Mouse (Mus musculus): ENCODE results near the gene Rnf128.
"Not testable (repeated sequence)": the region's sequence is repeated elsewhere in the genome, so short reads cannot be mapped to it uniquely, and the experiment has no call there.

Gene Rnf128

DNA sequence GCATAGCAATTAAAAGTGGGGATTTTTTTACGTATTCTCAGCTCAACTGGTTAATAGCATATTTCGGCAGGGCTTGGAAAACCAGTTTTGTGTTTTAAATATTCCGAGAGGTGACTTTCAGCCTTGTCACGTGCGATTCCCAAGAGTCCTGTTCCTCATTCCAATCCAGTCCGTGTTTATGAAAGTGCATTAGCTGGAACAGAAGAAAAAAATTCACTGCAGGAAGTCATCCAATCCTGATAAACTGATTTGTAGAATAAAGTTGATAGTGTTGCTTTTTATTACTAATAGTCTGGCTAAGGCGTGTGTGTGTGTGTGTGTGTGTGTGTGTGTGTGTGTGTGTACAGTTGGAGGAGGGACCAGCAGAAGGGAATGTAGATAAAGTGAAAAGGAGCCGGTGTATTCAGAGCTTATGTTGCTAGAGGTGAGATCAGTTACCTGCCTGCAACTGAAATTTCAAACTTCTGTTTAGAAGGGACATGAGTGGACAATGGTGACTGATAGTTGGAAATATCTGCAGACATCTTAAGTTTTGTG lies at the start of gene Rnf128:
TSS of gene Rnf128 (plus strand) at position 392 of the 537 bp plus-strand sequence.
- DNase-seq (ENCODE audit: low spot score in 2 of 2): no peak

DNA sequence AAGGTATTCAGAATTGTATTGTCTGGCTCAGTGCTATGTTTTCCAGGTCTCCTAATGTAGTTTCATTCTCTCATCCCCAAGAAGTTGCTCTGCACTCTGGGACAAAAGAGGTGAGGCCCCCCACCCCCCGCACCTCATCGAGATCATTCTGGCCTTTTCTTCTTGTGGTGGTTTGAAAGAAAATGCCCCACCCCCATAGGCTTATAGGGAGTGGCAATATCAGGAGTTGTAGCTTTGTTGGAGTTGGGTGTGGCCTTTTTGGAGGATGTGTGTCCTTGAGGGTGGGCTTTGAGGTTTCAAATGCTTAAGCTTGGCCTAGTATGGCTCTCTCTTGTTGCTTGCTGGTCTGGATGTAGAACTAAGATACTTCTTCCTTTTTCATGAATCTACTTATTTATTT lies 47.0 kb upstream of the Rnf128 start:
- no peak for DNase-seq (ENCODE audit: low spot score in 2 of 2)

DNA sequence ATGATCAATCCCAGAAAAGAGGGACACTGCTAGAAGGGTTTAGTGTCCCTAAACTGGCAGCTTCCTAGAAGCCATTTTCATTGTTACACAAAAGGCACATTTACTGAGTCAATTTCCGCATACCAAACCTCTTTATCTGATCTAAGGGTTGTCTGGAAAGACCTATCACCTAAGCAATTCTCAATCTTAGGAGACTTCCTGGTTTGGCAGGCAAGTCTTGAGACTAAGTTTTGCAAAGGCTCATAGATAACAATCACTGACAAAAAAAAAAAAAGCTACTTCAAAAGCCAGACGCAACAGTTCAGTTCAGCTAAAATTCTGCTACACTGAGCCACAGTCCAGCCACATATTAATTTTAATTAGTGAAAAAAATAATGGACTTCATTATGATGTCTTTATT lies 43.9 kb upstream of the Rnf128 start:
- no peak for DNase-seq (ENCODE audit: low spot score in 2 of 2)

DNA sequence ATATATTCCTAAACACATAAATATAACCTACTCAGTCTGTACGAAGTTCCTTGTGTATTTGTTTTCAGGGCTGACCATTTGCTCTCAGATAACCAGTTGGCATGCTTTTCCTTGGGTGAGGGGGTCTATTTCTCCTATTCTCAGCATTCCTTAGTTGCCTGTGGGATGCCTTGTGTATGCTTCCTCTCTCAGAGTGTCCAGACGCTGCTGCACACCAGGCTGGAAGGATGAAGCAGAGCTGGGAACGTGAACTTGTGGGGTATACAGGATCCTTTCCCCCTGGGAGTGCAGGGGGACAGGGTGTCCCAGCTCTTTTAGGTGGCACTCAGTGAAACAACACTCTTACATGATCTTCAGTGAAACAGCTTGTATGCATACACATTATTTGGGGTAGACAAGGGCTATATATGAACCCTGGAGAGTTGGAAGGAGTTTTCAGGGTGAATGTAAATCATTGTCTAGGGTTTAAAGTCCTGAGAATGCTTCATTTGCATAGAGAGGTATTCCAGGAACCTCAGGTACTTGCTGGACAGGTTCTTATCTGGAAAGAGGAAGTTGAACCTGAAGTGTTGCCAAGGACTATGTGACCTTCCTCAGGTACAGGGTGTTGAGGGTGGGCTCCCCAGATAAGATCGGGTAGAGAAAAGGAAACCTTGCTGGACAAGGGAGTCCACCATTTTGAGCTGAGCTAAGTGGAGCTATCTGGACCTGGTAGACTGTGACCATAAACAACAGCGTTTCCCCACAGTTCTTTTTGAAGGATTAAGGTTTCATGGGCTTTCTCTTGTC lies 38.6 kb upstream of the Rnf128 start:
- no peak for DNase-seq (ENCODE audit: low spot score in 2 of 2)

DNA sequence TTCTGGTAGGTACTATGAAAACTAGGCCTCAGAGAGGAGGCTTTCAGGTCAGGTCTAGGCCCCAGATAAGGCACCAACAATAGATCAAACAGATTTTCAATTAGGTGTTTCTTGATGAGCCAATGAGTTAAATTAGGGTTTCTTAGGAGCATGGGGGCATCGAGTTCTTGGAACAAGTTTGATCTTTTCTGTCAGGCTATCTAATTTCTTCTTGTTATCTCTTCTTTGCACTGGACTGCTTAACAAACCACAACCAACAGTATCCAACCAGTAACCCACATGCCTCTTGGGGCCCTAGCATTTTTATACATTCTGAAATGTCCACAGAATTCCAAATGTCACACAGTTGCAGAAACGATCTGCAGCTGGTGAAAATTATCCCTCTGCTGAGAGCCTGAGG lies 37.4 kb upstream of the Rnf128 start:
- no peak for DNase-seq (ENCODE audit: low spot score in 2 of 2)

DNA sequence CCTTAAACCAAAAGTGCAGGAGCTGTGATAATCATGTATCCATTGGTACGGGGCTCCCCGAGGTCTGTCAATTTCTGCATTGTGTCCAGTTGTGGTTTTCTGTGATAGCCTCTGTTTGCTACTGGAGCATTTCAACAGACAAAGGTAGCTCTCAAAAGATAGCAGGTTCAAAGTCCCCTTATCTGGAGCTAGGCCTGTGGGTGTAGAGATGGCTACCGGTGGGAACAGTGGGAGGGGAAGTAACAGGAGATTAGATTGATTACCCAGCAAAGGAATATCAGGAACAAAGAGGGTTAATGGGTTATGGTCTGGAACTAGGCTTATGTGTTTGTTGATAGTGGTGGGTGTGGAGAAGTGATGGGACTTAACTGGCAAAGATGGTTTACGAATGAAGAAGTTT lies 36.1 kb upstream of the Rnf128 start:
- no peak for DNase-seq (ENCODE audit: low spot score in 2 of 2)

DNA sequence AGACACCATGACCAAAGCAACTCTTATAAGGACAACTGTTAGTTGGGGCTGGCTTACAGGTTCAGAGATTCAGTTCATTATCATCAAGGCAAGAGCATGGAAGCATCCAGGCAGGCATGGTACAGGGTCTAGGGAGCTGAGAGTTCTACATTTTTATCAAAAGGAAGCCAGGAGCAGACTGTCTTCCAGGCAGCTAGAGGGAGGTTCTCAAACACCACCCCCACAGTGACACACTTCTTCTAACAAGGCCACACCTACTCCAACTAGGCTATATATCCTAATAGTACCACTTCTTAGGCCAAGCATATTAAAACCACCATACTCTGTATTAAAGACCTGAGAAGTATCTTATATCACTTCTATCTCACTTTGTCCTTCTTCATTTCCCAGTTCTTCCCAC lies 33.4 kb upstream of the Rnf128 start:
- DNase-seq (ENCODE audit: low spot score in 2 of 2): no peak

DNA sequence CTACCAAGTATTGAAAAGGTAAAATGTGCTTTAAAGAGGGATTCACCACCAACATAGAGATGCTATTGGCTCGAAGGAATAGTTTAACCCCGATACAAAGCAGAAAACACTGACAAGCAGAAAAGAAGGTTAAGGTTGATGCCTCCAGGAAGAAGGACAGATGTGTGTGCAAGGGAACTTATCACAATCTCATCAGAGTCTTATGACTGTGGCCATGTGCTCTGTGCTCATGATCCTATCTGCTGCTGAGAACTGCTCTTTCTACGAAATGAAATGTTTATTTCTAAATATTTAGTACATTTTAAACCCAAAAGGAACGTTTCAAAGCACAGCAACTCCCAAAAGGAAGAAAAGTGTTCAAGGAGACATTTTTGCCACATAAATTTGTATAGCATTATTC lies 30.8 kb upstream of the Rnf128 start:
- DNase-seq (ENCODE audit: low spot score in 2 of 2): no peak

DNA sequence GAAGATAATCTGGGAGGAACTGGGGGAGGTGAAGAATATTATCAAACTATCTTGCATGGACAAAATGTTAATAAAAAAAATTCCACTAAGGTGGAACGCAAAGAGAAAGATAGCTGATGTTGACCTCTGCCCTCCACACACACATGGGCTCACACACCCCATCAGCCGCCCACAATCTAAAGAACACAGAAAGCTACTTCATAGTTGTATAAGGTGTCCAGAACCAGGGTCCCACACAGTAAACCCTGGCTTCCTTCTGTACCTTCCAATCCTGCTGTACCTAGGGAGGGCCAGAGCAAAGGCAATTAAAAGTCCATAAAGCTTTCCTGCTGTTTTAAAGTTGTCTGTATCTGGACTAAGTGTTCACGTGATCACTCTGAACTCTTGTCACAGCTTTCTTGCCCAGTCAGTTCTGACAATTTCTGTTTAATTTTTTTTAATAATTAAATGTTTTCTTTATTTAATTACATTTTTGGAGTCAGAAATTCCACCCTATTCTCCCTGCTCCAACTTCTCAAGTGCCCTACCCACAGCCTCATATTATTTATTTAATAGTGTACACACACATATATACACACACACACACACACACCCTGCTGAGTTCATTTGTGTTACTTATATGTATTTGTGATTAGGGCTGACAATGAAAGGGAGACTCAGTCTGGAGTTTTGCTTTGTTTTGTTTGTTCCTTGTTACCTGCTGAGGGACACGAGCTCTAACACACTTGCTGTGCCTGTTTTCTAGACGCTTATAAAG lies 25.3 kb upstream of the Rnf128 start:
- no peak for DNase-seq (ENCODE audit: low spot score in 2 of 2)

DNA sequence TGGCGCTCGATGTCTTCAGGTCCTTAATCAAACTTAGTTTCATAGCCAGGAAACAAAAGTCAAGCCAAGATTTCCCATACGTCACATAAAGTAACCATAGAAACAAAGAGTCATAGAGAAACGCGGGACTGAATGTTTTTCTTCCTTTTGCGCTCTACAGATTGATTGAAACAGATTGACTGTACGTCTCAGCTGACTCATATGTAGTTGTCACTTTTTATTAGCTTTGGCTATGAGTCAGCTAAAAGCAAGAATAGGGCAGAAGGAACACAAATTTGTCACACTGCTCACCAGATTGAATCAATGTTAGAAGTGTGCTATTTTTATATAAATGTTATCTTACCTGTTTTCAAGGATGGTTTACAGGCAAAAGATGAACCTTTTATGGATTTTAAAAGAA lies 19.4 kb upstream of the Rnf128 start:
- no peak for DNase-seq (ENCODE audit: low spot score in 2 of 2)

DNA sequence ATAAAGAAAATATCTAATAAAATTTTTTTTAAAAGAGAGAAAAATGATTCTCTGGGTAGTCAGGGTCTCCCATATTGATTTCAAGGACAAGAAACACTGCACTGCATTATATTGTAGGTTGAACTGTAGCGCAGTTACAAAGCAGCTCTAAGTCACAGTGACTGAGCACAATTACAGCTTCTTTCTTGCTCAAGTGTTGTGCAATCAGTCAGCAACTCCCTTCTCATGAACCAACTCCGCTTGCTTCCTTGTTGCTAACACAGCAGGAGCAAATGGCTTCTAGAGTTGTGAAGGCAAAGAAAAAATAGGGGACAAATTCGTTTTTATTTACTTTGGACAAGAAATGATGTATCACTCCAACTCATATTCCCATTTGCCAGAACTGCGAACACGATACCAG lies 12.7 kb upstream of the Rnf128 start:
- no peak for DNase-seq (ENCODE audit: low spot score in 2 of 2)

DNA sequence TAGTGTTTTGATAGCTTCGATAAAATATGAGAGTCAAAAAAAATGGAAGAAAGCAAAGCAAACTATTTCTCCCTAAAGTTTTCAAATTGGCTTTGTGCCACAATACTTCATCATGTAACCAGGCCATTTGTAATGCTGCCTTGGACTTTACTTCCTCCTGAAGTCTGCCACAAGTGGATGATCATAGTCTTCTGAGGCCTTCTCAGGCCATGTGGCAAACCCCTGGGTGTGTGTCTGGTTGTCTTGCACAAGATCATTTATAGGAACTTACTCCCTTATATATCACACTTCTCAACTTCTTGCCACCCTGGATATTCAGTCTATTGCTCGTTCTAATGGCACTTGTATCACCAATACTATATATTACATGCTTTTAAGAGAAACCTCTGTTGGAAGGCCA lies 11.0 kb upstream of the Rnf128 start:
- no peak for DNase-seq (ENCODE audit: low spot score in 2 of 2)

DNA sequence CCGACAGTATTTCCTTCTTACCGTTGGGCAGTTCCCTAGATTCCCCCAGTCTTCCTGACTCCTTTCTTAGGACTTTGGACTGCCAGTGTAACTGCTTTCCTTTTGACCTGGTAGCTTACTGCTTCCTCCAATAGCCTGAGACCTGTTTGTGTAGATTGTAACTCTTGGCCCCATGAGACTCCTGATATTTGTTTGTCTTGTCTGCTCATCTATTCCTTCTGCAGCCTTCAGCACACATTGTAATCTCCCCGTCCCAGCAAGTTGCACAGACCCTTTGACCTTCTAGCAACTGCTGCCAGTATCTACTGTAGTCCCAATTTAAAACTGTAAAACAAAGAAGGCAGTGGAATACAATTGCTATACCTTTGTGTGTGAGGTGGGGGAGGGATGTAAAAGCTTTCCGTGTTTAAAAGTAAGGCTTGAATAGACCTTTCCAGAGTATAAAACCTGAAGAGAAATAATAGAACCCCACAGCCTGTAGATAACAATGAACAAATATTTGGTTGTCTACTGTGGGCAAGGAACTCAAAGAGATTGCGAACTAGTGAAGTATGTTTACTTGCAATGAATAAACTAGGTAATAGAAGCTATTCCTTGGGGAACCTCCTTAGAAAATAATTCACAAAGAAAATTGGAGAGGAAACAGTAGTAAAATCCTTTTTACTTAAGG lies 726 bp upstream of the Rnf128 start:
- DNase-seq (ENCODE audit: low spot score in 2 of 2): no peak

DNA sequence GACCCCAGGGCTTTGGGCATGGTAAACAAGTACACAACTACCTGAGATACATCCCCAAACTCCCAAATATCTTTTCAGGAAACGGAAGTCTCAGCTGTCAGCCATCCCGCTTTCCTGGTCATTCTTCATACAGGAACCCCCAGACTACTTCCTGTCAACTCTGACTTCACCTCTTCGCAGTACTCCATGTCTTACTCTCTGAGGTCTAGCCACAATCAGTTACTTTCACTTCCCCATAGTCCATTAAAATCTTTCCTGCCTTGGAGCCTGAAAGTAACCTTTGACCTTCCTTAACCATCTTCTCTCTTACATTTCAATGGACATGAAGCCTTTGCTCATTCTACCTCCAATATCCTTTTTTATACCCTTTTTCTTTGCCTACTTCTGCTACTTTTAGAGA lies 6.9 kb downstream of the Rnf128 start:
- no peak for DNase-seq (ENCODE audit: low spot score in 2 of 2)

DNA sequence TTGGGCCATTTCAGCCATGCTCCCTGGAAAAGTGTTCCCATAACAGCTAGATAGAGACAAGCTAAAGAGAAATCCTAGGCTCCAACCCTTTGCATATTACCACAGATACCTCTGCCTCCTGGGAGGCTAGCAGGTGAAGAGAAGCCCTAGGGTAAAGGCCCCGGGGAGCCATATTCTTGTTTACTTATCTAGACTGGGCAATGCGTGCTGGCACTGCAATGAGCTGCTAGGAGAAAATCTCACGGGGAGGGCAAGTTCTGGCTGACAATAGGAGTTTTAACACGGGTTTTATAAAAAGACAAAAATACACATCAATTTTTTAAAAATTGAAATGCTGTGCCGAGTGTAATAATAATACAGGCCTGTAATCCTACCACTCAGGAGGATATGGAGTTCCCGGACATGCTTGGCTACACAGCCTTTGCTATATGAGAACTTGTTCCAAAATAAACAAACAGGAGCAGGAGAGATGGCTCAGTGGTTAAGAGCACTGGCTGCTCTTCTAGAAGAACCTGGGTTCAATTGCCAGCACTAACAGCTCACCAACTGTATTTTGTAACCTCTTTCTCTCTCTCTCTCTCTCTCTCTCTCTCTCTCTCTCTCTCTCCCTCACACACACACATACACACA lies 15.6 kb downstream of the Rnf128 start:
- no peak for DNase-seq (ENCODE audit: low spot score in 2 of 2)

DNA sequence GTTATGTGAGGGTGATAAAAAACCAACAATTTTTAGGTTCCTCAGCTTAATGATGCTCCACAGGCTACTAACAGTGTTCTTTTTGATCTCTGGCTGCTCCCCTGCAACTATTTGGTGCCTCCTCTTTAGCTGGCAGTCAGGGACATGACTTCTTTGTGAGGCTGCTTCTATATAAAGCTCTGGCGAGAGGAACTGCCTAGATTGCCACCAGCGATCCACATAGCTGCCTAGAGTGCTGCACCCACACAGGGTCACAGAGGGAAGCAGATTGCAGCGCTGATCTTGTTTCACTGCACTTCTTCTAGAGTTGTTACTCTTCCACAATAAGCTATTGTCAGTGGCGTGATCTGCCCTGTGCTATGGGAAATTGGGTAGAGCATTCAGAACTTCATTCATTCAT lies 20.5 kb downstream of the Rnf128 start:
- no peak for DNase-seq (ENCODE audit: low spot score in 2 of 2)

DNA sequence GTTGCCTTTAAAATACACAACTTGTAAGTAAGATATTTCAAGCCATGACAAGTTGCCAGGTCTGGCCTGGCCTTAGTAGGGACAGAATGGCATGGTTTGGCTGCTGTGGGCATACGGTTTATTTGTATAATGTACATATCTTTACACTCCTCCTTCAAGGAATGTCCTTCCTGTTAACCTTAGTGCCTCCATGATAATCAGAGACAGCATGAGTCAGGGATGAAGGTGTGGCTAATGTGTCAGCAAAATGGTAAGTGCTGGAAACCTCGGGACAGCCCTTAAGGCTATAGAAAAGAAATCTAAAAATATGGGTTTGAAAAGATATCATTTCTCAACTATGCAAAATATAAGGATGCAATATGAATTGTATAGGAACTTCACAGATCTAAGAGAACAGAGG lies 23.6 kb downstream of the Rnf128 start:
- not testable (repeated sequence) for DNase-seq (ENCODE audit: low spot score in 2 of 2)

DNA sequence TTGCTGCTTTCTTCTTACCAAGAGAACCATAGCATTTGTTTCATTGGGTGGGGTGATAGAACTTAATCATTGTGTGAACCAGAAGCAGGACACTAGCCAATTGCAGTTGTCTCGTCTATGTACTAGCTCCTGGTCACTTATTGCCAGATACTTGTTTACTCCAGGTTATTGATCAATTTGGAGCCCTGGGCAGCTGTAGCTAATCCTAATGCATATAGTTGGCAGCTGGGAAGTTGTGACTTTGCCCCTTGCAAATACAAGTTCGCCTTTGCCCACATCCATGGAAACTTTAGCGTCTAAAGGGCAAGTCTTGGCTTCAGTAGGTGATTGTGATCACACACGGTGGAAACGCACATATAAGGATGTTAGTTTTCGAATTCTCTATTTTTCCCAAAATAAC lies 33.3 kb downstream of the Rnf128 start:
- no peak for DNase-seq (ENCODE audit: low spot score in 2 of 2)

DNA sequence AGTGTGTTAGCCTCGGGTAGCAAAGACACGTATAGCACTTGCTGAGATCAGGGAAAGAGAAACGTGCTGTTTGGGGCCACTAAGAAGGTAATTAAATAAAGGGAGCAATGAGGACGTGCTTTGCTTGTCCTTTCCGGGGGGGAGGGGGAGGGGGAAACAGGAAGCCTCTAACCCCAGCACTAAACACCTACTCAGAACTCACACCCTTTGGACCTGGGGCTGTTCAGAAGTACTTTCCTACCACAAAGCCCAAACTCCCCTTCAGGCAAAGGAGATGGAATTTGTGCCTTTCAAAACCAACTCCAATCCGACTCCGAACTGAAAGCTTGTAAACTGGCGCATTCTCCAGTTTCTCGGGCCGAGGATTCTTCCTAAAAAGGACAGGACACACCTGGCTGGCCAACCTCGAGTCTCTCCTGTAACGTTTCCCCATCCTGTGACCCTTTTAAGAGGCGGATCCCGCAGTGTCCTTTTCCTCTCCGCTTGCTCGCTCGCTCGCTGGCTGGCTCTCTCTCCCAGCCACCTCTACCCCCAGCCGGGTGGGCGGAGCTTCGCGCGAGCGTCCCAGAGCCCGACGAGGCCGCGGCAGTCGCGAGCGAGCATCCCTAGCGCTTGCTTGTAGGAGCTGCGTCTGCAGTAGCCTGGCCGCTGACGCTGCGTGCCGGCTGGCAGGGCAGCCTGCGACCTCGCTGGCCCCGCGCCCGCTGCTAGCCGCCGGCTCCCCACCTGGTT lies 47.1 kb downstream of the Rnf128 start:
- peak; percentile 46 to 65 for DNase-seq (ENCODE audit: low spot score in 2 of 2)

DNA sequence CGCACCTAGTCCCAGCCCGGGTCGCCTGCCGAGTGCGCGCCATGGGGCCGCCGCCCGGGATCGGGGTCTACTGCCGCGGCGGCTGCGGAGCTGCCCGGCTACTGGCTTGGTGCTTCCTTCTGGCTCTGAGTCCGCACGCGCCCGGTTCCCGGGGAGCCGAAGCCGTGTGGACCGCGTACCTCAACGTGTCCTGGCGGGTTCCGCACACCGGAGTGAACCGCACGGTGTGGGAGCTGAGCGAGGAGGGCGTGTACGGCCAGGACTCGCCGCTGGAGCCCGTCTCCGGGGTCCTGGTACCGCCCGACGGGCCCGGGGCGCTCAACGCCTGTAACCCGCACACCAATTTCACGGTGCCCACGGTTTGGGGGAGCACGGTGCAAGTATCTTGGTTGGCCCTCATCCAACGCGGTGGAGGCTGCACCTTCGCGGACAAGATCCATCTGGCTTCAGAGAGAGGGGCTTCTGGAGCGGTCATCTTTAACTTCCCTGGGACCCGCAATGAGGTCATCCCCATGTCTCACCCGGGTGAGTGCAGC lies 47.7 kb downstream of the Rnf128 start:
- DNase-seq (ENCODE audit: low spot score in 2 of 2): peak in 1 of 2 experiments; percentile 4

DNA sequence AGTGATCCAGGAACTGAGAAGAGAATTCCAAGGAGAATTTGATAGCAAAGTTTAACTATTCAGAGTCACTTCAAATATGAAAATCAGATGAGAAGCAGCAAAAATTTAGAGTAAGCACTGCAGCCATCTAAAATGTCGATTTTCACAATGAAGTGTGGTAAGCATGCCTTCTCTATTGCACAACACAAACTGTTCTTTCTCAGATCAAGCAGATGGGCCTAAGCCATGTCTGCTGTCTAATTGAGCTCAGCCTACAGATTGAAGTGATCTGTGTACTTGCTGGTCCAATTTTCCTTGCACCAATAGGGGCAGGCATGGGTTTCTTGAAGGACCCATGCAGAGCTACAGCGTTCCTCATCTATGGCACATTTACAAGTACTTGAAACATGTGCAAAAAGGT lies 51.6 kb downstream of the Rnf128 start:
- no peak for DNase-seq (ENCODE audit: low spot score in 2 of 2)
